Mouse (Mus musculus): ENCODE measurements at regions not wholly inside any gene's neighbourhood (a gene's known extent, or its start where the extent isn't known, plus 50 kb on each side); places are given as distances from the start of the nearest gene placed in this dataset.

DNA sequence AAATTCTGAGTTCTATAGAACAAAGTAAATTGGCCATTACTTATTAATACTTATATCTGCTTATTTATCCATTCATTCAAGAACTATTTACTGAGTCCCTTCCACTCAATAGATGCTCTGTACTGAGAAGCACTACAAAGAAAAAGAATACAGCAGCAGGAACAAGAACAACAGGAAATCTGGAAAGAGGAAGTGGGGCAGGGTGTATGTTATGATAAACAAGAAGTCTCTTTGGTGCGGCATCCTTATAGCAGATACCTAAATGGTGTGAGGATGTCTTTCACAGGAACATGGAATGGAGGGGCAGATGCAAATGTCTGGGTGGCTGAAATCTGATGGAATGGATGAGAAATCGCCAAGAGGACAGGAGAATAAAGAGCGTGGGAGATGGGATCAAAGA is 208.5 kb upstream of the Zc3h12c start:
- no peak for DNase-seq

DNA sequence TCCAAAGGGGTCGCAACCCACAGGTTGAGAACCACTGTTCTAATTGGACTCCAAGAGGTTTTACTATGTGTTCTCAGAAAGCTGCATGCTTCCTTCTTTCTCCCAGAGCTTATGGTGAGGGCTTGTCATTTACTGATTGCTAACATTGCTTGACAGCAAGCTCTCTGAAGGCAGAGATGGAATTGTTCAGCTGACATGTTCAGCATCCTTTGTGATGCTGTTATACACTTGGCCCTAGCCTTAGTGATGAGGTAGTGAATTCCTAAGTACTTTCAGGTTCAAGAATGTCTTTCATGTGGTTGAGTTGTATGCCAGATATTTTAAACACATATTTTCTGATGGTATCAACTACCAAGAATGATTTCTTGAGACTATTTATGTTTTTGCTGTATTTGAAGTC is 202.9 kb upstream of the Zc3h12c start:
- DNase-seq = no peak

DNA sequence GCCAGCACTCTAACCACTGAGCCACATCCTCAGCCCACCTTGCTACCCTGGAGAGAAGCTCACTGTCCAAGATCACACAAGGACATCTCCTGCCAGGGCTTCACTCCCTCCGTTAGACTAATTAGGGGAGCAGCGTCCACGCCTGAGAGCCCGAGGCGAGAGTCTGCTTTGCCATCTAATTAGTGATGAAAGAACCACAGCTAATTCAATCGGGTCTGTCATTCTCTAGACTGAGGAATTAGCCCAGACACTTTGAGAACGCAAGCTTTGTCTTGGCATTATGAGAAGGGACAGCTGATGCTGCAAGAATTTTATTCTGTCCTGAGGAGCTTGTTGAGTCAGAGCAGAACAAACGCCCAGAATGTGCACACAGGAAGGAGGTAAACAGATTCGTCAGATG is 200.5 kb upstream of the Zc3h12c start:
- DNase-seq = no peak

DNA sequence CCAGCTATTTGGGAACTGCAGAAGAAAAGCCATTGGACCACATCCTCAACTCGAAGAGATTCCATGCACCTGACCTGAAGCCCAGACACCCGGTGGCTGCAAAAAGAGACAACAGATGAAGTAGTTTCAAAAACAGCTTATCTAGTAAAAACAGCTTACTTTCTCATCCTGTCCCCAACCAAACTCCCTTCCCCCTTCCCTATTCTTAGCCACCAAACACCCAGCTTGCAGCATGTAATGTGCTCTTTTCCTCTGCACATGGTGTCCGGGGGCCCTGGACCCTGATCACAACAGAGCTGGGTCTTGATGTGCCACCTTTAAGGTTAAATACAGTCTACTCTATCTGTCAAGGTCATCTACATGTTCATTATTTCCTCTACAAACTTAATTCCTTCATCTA is 199.7 kb upstream of the Zc3h12c start:
- DNase-seq = no peak

DNA sequence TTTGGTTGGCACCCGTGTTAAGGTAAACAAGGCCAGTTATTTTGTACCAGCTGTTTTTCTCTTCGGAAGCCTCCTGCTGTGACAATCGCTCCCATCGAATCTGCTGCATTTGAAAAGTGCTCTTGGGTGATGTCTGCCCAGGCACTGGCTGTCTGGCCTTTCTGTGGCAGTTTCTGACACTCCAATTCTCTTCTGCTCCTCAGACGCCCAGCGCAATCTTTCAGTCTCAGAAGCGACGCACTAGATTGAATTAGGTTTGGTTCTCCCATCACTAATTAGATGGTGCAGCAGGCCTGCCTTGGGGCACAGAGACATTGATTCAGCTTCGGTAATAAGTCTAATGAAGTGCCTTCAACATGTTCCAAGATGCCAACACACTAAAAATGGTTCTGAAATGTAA is 197.7 kb upstream of the Zc3h12c start:
- DNase-seq = no peak

DNA sequence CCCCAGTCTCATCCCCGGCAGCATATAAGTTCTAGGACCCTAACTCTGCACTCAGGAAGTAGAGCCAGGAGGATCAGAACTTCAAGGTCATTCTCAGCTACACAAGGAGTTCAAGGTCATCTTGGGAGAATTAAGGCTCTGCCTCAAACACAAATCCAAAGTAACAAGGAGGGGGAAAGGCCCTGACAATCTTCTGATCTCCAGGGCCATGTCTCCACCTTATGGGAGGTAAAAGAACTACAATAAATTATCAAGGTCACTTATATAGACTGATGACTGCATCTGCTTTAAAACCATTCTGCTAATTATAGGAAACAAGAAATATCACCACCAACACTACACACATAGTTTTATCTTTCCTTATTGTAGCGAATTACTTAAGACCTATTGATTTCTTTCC is 193.2 kb upstream of the Zc3h12c start:
- peak in 1 of 2 experiments; percentile 2 for DNase-seq

DNA sequence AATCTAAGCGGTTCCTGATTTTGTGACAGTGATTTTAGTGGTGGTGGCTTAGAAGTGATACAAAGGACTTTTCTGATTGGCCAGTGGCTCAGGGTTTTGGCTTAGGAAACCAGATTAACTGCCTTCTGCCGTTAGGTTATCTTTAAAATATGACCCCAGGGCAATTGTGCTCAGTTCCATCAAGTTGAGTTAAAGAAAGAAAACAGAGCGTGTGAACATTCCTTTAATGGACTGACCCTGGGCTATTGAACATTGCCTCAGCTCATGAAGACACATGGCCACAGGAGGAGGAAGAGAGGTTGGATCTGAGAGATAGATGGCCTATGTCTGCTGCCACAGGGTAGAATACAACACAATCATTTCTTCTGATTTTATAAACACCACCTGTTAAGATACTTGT is 191.0 kb upstream of the Zc3h12c start:
- DNase-seq = no peak

DNA sequence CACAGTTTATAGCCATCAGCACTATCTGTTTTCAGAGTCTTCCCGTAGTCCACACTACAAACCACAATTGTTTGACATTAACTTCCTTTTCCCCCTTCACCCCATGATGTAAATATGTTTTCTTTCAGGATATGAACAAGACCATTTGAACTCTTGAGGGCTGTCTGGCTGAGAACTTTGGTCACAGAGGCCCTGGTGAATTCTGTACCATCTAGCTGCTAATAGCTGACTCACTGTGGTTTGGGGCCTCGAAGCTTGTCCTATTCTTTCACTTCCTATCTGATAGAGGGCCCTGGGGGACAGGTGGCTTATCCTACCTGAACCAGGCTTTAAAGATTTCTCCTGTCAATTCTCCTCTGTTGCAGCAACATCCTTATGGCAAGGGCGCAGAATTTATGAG is 188.2 kb upstream of the Zc3h12c start:
- no peak for DNase-seq

DNA sequence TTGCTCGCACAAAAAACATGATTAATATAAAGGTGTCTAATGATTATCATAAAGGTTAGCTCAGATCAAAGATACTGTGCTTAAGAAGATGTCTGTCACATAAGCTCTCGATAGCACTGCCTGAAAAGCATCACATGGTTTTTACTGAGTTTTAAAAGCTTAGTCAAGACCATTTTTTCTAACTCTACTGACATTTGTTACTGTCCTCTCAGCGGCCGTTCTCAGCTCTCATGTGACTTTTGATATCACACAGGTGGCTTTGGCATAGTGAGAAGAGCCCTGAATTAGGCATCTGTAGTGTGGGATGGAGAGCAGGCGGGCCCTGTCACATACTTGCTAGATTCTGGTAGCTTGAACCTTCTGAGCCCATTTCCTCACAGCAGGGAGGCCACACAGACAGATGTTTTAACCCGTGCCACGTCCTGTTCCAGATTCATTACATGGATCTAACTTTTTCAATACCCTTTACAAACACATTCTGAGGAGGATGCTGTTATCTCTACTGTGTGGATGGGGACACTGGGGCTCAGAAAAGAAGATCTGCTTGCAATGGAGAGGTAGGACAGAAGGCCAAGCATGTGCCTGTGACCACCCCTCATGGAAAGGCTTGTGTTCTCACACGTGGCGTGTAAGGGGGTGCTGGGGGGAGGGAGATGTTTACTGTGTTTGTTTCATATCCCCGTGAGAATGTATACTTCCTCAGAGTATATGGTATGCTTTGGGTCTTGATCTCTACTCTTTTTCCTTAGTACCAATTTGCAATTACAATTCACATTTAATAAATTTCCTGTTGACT is 187.0 kb upstream of the Zc3h12c start:
- DNase-seq = no peak

DNA sequence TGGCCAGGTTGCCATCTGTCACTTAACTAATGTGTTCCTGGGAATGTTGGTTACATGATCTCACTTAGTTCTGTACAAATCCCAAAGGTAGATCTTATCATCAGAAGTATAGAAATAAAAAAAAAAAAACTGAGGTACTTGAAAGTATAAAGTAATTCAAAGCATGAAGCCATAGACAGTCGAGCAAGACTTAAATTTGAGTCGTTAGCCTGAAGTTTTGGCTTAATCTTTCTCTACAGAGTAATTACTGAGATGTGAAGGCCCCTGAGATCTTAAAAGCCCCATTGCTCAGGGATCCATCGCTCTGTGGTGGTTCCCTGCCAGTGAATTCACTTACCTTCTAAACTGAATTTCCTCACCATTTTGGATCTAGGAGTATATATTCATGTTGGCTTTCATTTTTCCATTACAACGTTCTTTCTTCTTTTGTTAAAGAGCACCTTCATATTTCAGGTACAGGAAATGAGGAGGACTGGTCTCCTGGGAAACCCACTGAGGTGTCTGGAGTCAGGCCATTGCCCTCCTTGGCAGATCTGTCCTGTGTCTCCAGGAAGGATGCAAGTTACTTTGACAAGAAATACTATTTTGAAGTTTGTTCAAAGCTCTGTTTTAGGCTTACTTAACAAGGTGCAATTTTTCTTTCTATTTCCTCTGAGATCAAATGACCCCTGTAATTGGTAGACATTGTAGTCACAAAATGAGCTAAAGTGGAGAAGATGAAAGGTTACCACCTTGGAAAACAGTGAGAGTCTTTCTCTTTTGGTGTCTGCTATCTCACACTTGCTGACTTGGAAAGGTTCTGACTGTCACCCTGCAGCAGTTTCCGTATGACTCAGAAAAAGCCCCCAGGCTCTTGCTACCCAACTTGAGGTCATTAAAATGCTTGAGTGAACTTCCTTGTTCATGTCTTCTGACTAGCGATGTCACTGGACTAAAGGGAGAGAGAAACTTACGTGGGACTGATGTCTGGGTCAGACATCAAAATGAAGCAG is 180.5 kb upstream of the Zc3h12c start:
- DNase-seq = no peak

DNA sequence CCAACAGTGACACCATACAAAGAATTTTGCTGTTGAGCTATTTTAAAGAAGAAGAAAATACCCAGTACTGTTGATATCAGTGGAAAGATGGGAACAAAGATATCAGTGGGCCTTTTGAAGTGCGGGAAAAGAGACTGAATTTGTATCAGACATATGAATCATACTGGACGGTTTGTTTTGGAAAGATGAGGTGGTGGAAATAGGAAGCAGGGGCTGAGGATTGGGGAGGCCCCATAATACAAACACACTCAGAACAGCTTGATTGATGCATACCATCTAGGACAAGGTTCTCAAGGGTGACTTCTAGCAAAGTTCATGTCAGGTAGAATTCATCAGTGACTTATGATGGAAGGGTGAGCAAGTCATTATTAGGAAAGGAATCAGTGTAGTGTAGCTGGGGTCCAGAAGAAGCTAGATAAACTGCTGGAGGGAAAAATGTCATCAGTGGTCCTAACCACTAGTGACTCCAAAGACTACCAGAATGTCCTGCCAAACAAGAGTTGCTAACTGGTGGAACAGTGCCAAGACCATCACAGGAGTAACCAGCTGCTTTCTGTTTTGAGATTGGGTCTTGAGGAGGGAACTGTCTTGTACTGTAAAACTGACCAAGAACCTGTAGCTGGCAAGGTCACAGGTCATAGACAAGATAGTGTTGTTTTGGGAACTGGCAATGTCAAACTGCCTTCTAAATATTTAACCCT is 176.0 kb upstream of the Zc3h12c start:
- no peak for DNase-seq

DNA sequence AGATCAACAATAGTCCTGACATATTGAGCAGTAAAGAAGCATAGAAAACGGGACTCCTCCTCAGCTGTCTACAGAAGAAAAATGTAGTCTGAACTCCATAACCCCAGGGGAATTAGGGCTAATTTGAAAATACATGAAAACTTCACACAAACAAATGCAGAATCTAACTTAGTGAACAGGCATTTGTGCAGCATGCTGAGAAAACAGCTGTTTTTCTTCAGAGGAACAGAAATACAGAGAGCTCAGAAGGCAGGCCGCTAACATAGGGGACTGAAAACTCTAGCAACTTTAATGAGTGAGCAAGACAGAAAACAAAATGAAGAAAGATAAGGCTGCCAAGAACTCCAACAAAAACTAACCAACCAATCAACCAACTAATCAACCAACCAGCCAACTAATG is 172.7 kb upstream of the Zc3h12c start:
- no peak for DNase-seq

DNA sequence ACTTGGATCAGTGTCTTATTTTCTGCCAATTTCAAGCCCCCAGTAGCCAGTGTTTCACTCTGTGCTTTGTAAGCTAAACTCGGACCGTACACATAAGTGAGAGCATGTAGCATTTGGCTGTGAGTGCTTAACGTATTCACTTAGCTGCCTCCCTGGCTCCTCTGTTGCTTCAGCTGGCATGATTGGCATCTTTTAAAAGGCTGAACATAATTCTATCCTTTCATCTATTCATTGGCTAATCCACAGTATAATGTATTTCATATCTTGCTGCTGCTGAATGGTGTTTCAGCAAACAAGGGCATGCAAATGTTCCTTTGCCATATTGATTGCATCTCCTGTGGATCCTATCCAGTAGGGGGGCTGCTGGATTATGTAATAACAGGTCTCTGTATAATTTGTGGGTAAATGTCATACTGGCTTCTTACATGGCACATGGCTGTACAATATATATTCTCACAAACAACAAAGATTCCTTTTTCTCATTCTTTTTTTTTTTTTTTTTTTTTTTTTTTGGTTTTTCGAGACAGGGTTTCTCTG is 169.5 kb upstream of the Zc3h12c start:
- no peak for DNase-seq

DNA sequence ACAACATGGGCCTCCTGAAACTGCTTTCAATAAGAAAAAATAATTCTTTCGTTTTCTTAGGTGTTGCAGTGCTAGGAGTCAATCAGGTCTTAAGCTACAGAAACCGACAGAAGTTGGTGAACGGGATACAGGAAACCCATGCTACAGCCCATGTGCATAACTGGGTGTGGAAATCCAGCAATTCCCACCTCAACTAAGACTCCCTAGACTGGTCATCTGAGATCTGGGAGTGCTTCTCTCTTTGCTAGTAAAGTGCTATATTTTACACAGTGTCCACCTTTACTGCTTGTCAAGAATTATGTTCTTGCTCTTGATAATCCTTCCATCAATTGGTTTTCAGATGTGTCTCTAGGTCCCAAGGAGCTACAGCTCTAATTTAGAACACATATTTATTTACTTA is 166.4 kb upstream of the Zc3h12c start:
- no peak for DNase-seq

DNA sequence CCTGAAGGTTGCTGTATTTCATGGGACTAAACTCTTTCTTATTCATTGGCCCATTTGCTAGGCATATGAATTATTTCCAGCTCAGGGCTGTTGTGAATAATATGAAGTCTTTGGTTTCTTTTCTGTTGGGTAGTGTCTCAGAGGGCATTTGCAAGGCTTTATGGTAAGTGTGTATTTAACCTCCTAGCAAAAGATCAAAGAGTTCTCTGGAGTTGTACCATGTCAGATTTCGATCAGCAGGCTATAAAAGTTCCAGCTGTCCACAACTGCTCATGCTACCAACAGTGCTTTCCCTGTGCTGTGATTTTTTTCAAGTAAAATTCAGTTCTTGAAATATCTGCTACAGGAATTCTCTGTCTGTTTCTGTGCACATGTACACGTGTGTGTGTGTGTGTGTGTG is 165.5 kb upstream of the Zc3h12c start:
- no peak for DNase-seq

DNA sequence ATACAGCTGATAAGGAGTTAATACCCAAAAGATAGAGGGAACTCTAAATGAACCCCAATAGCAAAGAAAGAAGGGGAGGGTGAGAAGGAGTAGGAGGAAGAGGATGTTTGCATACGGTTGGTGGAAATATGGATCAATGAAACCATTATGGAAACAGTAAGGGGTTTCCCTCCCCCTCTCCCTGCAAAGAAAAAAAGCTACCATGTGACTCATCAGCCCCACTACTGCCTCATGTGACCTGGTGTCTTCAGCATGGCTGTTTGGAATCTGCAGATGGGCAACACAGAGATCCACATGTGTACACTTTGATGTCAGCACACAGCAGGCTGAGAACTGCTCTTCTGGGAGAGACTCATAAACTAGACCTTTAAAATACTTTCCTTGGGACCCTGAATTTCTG is 163.4 kb upstream of the Zc3h12c start:
- no peak for DNase-seq

DNA sequence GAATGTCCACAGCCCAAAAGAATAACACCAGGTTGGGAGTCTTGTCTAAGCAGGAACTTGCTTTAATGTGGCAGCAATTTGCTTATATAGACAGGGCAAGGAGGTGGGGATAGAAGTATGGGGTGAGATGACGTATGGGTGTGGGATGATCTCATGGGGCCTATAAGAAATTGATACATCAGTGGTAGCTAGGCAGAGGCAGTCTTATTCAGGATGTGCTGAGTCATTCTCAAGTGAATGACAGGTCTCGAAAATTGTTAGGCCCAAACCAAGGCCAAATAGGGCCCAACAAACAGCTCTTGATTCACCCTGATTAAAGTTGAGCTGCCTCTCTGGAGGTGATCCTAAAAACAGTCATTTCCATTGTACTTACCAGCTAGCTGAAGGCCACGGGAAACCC is 162.3 kb upstream of the Zc3h12c start:
- no peak for DNase-seq

DNA sequence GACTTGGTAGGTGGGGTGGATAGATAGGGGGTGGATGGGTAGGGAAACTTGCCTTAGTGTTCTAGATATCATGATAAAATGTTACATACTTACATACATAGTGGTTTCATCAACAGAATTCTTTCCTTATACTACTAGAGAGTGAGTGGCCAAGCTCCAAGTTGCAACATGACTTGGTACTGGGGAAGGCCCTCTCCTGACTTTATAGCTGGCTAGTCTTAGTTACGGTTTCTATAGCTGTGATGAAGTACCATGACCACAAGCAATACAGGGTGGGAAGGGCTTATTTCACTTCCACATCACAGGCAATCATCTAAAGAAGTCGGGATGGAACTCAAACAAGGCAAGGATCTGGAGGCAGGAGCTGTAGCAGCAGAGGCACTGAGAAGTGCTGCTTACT is 156.0 kb upstream of the Zc3h12c start:
- no peak for DNase-seq

DNA sequence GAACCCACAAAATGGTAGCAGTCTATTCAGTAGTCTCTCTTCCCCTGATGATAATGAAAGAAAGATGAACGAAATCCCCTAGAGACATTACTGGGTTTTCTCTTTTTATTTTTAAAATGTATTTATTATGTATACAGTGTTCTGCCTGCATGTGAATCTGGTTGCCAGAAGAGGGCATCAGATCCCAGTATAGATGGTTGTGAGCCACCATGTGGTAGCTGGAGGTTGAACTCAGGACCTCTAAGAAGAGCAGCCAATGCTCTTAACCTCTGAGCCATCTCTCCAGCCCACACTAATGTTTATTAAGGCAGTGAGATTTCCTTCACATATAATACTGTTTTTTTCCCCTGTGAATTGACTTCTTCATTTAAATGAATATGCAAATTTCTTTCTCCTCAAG is 155.4 kb upstream of the Zc3h12c start:
- DNase-seq = no peak

DNA sequence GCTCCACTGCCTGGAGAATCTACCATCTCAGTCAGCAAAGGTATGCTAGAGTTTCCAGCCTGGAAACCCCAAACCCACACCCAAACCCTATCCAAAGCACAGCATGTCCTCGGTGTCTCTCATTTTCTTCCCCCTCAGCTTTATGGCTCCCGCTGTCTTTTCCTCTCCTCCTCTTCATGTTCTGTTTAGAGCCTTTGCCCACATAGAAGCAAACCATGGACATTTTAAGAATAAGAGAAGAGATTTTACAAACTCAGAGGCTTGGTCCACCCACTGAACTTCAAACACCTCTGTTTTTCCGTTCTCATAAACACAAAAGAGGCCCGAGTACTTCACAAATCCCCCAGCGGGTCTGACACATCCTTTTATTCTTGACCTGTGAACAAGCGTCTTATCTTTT is 154.9 kb upstream of the Zc3h12c start:
- no peak for DNase-seq

DNA sequence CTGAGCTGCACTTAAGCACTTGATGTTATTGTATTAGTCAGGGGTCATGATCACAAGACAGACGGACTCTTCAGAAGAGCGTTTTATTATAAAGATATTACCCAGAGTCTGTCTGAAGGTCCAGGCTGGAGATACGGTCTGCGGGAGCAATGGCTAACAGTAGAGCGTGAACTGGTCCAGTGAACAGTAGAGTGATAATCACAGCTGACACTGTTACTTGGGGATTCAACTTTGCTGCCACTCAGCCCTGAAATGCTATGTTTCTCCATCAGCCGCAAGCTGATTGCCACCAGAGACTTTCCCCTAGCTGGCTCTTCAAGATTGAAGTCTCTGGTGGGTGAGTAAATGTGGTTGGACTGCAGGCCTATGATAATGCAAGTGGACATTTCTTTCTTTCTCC is 133.1 kb upstream of the Zc3h12c start:
- no peak for DNase-seq

DNA sequence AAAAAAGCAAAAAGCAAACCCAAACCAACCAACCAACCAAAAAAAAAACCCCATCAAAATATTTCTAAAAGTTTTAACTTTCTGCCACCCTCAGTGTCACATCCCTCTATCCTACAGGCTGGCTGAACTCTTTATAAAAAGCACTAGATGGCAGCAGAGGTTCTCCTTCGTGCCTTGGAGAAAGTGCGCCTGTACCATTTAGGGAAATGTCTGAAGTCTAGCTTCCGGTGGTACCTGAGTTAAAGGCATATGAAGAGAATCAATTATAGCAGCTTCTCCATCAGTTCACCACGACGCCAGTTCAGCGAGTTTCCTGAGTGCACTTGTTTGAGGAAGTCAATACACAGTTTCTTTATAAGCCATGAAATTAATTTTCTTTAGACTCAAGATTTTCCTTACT is 130.0 kb upstream of the Zc3h12c start:
- DNase-seq = peak; percentile 19 to 22

DNA sequence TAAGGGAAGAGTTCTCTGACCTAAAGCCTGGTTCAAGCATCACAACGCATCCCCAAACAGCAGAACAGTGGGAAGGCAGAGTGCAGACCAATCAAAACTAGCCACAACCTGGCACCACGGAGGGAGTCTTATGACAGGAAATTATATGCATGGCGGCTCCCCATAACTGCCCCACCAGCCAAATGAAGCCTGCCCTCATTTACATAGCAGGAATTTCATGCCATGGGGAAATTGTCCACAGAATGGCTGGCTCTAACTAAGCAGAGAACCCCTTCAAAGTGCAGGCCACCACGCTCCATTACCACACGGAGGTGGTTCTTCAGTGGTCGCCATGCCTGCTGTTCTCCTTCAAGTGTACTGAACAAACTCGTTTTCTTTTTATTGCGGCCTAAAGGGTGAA is 126.3 kb upstream of the Zc3h12c start:
- DNase-seq = peak; percentile 44 to 67

All from kidney, adult 8-10 months (tissue).